Mouse (Mus musculus): ENCODE data around the gene Dgke. TPM values are rescaled to one million over a fixed set of nuclear protein-coding genes. Genes with fewer than 3 reads are reported as not detected.

Gene Dgke
- polyA plus RNA-seq, 1 experiment from 2014 or later, result 3.0 TPM

GRCm38 (mm10) chr11:89025603-89026002 lies 41.0 kb downstream of the Dgke start:
- H3K9ac ChIP-seq (ENCODE audit: low read depth, low read length), result no peak overlapping the region
- H3K27ac ChIP-seq (replicated peaks; ENCODE audit: low read depth, low read length), result no peak overlapping the region
- no peak for ATAC-seq (ENCODE audit: low read depth)
- no peak overlapping the region for H3K4me3 ChIP-seq (ENCODE audit: low read depth, low read length)
- H3K27me3 ChIP-seq (replicated peaks; ENCODE audit: control insufficient read depth, insufficient read depth, low read length), result no peaks in the 10 kb centered on the region
- H3K9me3 ChIP-seq (ENCODE audit: control insufficient read depth, low read length), result no peaks in the 10 kb centered on the region
- no peaks in the 10 kb centered on the region for H3K4me1 ChIP-seq (ENCODE audit: control insufficient read depth, insufficient read depth, low read length)
- no peak overlapping the region for H3K4me2 ChIP-seq (ENCODE audit: low read depth, low read length)
- 81% methylated on average over 3 of the region's 3 CpGs for WGBS
- no peaks in the 10 kb centered on the region for H3K36me3 ChIP-seq (ENCODE audit: control insufficient read depth, insufficient read depth, low read length)
- no peak for DNase-seq (ENCODE audit: low spot score)

- ATAC-seq (ENCODE audit: low read depth) (peak; percentile 22; the same call in 1 of the 2 replicates), DNase-seq (ENCODE audit: low spot score) (peak; percentile 68)
- Histone ChIP-seq H3K4me2 (ENCODE audit: low read depth, low read length) (no peak overlapping the region), H3K27ac (replicated peaks; ENCODE audit: low read depth, low read length) (peak overlapping the region; percentile 3; the same call in 1 of the 2 replicates), H3K4me1 (ENCODE audit: control insufficient read depth, insufficient read depth, low read length) (no peaks in the 10 kb centered on the region), H3K4me3 (ENCODE audit: low read depth, low read length) (no peak overlapping the region), H3K27me3 (replicated peaks; ENCODE audit: control insufficient read depth, insufficient read depth, low read length) (no peaks in the 10 kb centered on the region), H3K36me3 (ENCODE audit: control insufficient read depth, insufficient read depth, low read length) (no peaks in the 10 kb centered on the region), H3K9me3 (ENCODE audit: control insufficient read depth, low read length) (no peaks in the 10 kb centered on the region), H3K9ac (ENCODE audit: low read depth, low read length) (no peak overlapping the region)
- 46% methylated on average over 11 of the region's 11 CpGs for WGBS
Measured at GRCm38 (mm10) chr11:89024181-89024881, 42.3 kb downstream of the Dgke start.

- Histone ChIP-seq H3K4me1 (ENCODE audit: control insufficient read depth, insufficient read depth, low read length) (no peaks in the 10 kb centered on the region), H3K4me2 (ENCODE audit: low read depth, low read length) (no peak overlapping the region), H3K27me3 (replicated peaks; ENCODE audit: control insufficient read depth, insufficient read depth, low read length) (no peaks in the 10 kb centered on the region), H3K36me3 (ENCODE audit: control insufficient read depth, insufficient read depth, low read length) (no peaks in the 10 kb centered on the region), H3K27ac (replicated peaks; ENCODE audit: low read depth, low read length) (no peak overlapping the region), H3K4me3 (ENCODE audit: low read depth, low read length) (no peak overlapping the region), H3K9me3 (ENCODE audit: control insufficient read depth, low read length) (no peaks in the 10 kb centered on the region), H3K9ac (ENCODE audit: low read depth, low read length) (no peak overlapping the region)
- DNase-seq (ENCODE audit: low spot score), result no peak
- ATAC-seq (ENCODE audit: low read depth), result no peak
- 69% methylated on average over 10 of the region's 10 CpGs for WGBS
Measured at GRCm38 (mm10) chr11:89023477-89023876, 43.2 kb downstream of the Dgke start.

- H3K9ac ChIP-seq (ENCODE audit: low read depth, low read length), result no peak overlapping the region
- H3K4me3 ChIP-seq (ENCODE audit: low read depth, low read length), result no peak overlapping the region
- no peak overlapping the region for H3K4me2 ChIP-seq (ENCODE audit: low read depth, low read length)
- no peak for DNase-seq (ENCODE audit: low spot score)
- no peaks in the 10 kb centered on the region for H3K9me3 ChIP-seq (ENCODE audit: control insufficient read depth, low read length)
- H3K27ac ChIP-seq (replicated peaks; ENCODE audit: low read depth, low read length), result no peak overlapping the region
- no peak for ATAC-seq (ENCODE audit: low read depth)
- H3K4me1 ChIP-seq (ENCODE audit: control insufficient read depth, insufficient read depth, low read length), result no peaks in the 10 kb centered on the region
- 69% methylated on average over 8 of the region's 8 CpGs for WGBS
- H3K36me3 ChIP-seq (ENCODE audit: control insufficient read depth, insufficient read depth, low read length), result no peaks in the 10 kb centered on the region
- H3K27me3 ChIP-seq (replicated peaks; ENCODE audit: control insufficient read depth, insufficient read depth, low read length), result no peaks in the 10 kb centered on the region
Measured at GRCm38 (mm10) chr11:89022120-89022731, 44.4 kb downstream of the Dgke start.

- no peak for DNase-seq (ENCODE audit: low spot score)
Measured at GRCm38 (mm10) chr11:89021687-89022086, 45.0 kb downstream of the Dgke start.

GRCm38 (mm10) chr11:89020681-89021305 lies 45.9 kb downstream of the Dgke start:
- Histone ChIP-seq H3K4me3 (ENCODE audit: low read depth, low read length) (no peak overlapping the region), H3K27me3 (replicated peaks; ENCODE audit: control insufficient read depth, insufficient read depth, low read length) (no peaks in the 10 kb centered on the region), H3K9ac (ENCODE audit: low read depth, low read length) (no peak overlapping the region), H3K27ac (replicated peaks; ENCODE audit: low read depth, low read length) (no peak overlapping the region), H3K9me3 (ENCODE audit: control insufficient read depth, low read length) (no peaks in the 10 kb centered on the region), H3K36me3 (ENCODE audit: control insufficient read depth, insufficient read depth, low read length) (no peaks in the 10 kb centered on the region), H3K4me2 (ENCODE audit: low read depth, low read length) (no peak overlapping the region), H3K4me1 (ENCODE audit: control insufficient read depth, insufficient read depth, low read length) (no peaks in the 10 kb centered on the region)
- WGBS, result 75% methylated on average over 9 of the region's 9 CpGs
- DNase-seq (ENCODE audit: low spot score), result no peak
- ATAC-seq (ENCODE audit: low read depth), result no peak

More at GRCm38 (mm10) chr11:89021687-89022086, 45.0 kb downstream of the Dgke start:
- Histone ChIP-seq H3K4me2 (ENCODE audit: low read depth, low read length) (no peak overlapping the region), H3K36me3 (ENCODE audit: control insufficient read depth, insufficient read depth, low read length) (no peaks in the 10 kb centered on the region), H3K9ac (ENCODE audit: low read depth, low read length) (no peak overlapping the region), H3K27ac (replicated peaks; ENCODE audit: low read depth, low read length) (no peak overlapping the region), H3K9me3 (ENCODE audit: control insufficient read depth, low read length) (no peaks in the 10 kb centered on the region), H3K4me3 (ENCODE audit: low read depth, low read length) (no peak overlapping the region), H3K27me3 (replicated peaks; ENCODE audit: control insufficient read depth, insufficient read depth, low read length) (no peaks in the 10 kb centered on the region), H3K4me1 (ENCODE audit: control insufficient read depth, insufficient read depth, low read length) (no peaks in the 10 kb centered on the region)
- 87% methylated on average over 7 of the region's 7 CpGs for WGBS
- ATAC-seq (ENCODE audit: low read depth), result no peak

GRCm38 (mm10) chr11:89017514-89018182 lies 49.0 kb downstream of the Dgke start:
- no peak overlapping the region for H3K4me2 ChIP-seq (ENCODE audit: low read depth, low read length)
- H3K36me3 ChIP-seq (ENCODE audit: control insufficient read depth, insufficient read depth, low read length), result no peaks in the 10 kb centered on the region
- H3K9ac ChIP-seq (ENCODE audit: low read depth, low read length), result no peak overlapping the region
- no peaks in the 10 kb centered on the region for H3K27me3 ChIP-seq (replicated peaks; ENCODE audit: control insufficient read depth, insufficient read depth, low read length)
- no peaks in the 10 kb centered on the region for H3K9me3 ChIP-seq (ENCODE audit: control insufficient read depth, low read length)
- ATAC-seq (ENCODE audit: low read depth) (no peak), DNase-seq (ENCODE audit: low spot score) (no peak)
- H3K4me1 ChIP-seq (ENCODE audit: control insufficient read depth, insufficient read depth, low read length), result no peaks in the 10 kb centered on the region
- 93% methylated on average over 9 of the region's 9 CpGs for WGBS
- H3K27ac ChIP-seq (replicated peaks; ENCODE audit: low read depth, low read length), result no peak overlapping the region
- H3K4me3 ChIP-seq (ENCODE audit: low read depth, low read length), result no peak overlapping the region

- H3K27me3 ChIP-seq (replicated peaks; ENCODE audit: control insufficient read depth, insufficient read depth, low read length), result no peaks in the 10 kb centered on the region
- ATAC-seq (ENCODE audit: low read depth) (no peak), DNase-seq (ENCODE audit: low spot score) (no peak)
- H3K4me1 ChIP-seq (ENCODE audit: control insufficient read depth, insufficient read depth, low read length), result no peaks in the 10 kb centered on the region
- no peak overlapping the region for H3K9ac ChIP-seq (ENCODE audit: low read depth, low read length)
- H3K9me3 ChIP-seq (ENCODE audit: control insufficient read depth, low read length), result no peaks in the 10 kb centered on the region
- H3K4me2 ChIP-seq (ENCODE audit: low read depth, low read length), result no peak overlapping the region
- no peak overlapping the region for H3K4me3 ChIP-seq (ENCODE audit: low read depth, low read length)
- WGBS, result 73% methylated on average over 5 of the region's 5 CpGs
- no peaks in the 10 kb centered on the region for H3K36me3 ChIP-seq (ENCODE audit: control insufficient read depth, insufficient read depth, low read length)
- no peak overlapping the region for H3K27ac ChIP-seq (replicated peaks; ENCODE audit: low read depth, low read length)
Measured at GRCm38 (mm10) chr11:89012241-89012640, 54.4 kb downstream of the Dgke start.
